Mouse (Mus musculus) intestine, embryonic 14.5 days (tissue): ENCODE data around the gene BC028528. TPM values are rescaled to one million over a fixed set of nuclear protein-coding genes. Genes with fewer than 3 reads are reported as not detected.

Experiments
- ATAC-seq: fragments of 200-750 bp; cut with Nextera tagmentation; replicated peaks from 2 replicates; pipeline ENCODE4 v1.8.0; 2017; ENCODE audit warnings: low read depth, moderate number of reproducible peaks, moderate TSS enrichment, moderate library complexity; ENCODE audit not compliant: low FRiP score, low TSS enrichment
- DNase-seq: peaks from one replicate; pipeline ENCODE4 v3.0.0-alpha.2; 2018; ENCODE audit warnings: low spot score
- H3K27ac ChIP-seq: fragments of 300-500 bp; sonication (generic); 2 replicates; pipeline ENCODE4 v1.5.1; 2014; ENCODE audit warnings: low read depth, mild to moderate bottlenecking, control low read depth
- H3K27me3 ChIP-seq: fragments of 300-500 bp; sonication (generic); replicated peaks from 2 replicates; pipeline ENCODE4 v1.6.1; 2014; ENCODE audit warnings: low read length, control low read depth; ENCODE audit not compliant: control insufficient read depth, insufficient read depth
- H3K36me3 ChIP-seq: fragments of 300-500 bp; sonication (generic); 2 replicates; pipeline ENCODE4 v1.6.1; 2014; ENCODE audit warnings: low read length, control low read depth; ENCODE audit not compliant: control insufficient read depth, insufficient read depth
- H3K4me1 ChIP-seq: fragments of 300-500 bp; sonication (generic); replicated peaks from 2 replicates; pipeline ENCODE4 v1.6.1; 2014; ENCODE audit warnings: low read length, control low read depth, mixed read lengths; ENCODE audit not compliant: control insufficient read depth, insufficient read depth
- H3K4me2 ChIP-seq: fragments of 300-500 bp; sonication (generic); 2 replicates; pipeline ENCODE4 v1.6.1; 2014; ENCODE audit warnings: low read length
- H3K4me3 ChIP-seq: fragments of 300-500 bp; sonication (generic); 2 replicates; pipeline ENCODE4 v1.5.1; 2014; ENCODE audit warnings: low read depth, low read length, control low read depth, mixed read lengths
- H3K9ac ChIP-seq: fragments of 300-500 bp; sonication (generic); 2 replicates; pipeline ENCODE4 v1.6.1; 2014; ENCODE audit warnings: mild to moderate bottlenecking, low read length
- H3K9me3 ChIP-seq: fragments of 300-500 bp; sonication (generic); 2 replicates; pipeline ENCODE4 v1.6.1; 2016; ENCODE audit warnings: low read length, control low read depth; ENCODE audit not compliant: control insufficient read depth
- WGBS: fragments of 180-500 bp; shearing (Covaris S2); extraction: QIAGEN DNeasy Blood & Tissue Kit; methylation state at CpG from one replicate; pipeline ENCODE4 v1.1.7; 2014; 5-methylcytosine and 5-hydroxymethylcytosine counted together
- polyA plus RNA-seq: library from polyadenylated mRNA; unstranded; fragments of >200 nt; fragmentation: Nextera tagmentation; extraction: Ambion mirVana; gene quantifications from 2 replicates; pipeline ENCODE4 v1.2.1, GENCODE M21; 2014

The BC028528 gene
- polyA plus RNA-seq, 1 experiment from 2014 or later = 20.8 TPM

GRCm38 (mm10) chr3:95839250-95839649, 52.6 kb downstream of the BC028528 start:
- no peaks in the 10 kb centered on the region for H3K9me3 ChIP-seq
- H3K27me3 ChIP-seq = no peaks in the 10 kb centered on the region
- ATAC-seq (no peak), DNase-seq (no peak)
- H3K4me3 ChIP-seq = no peak overlapping the region
- H3K36me3 ChIP-seq = peaks cover 90% of the 10 kb centered on the region
- no peak overlapping the region for H3K27ac ChIP-seq
- no peak overlapping the region for H3K9ac ChIP-seq
- WGBS = 92% methylated on average over 2 of the region's 2 CpGs
- H3K4me1 ChIP-seq = no peaks in the 10 kb centered on the region
- H3K4me2 ChIP-seq = no peak overlapping the region

Other genes with a start within 250 kb of the BC028528 start
- 49.8 and 57.5 TPM in 2 replicates for gene Mcl1, start 233.2 kb downstream of the BC028528 start, polyA plus RNA-seq
- gene Adamtsl4, start 204.1 kb downstream of the BC028528 start, polyA plus RNA-seq = 1.2 and 2.6 TPM in 2 replicates
- gene Ecm1, start 152.4 kb downstream of the BC028528 start, polyA plus RNA-seq = 23.2 and 26.3 TPM in 2 replicates
- 55.4 and 55.8 TPM in 2 replicates for gene Tars2, start 131.8 kb downstream of the BC028528 start, polyA plus RNA-seq
- 19.8 and 21.2 TPM in 2 replicates for gene Rprd2, start 73.1 kb downstream of the BC028528 start, polyA plus RNA-seq
- 50.3 and 54.0 TPM in 2 replicates for gene Prpf3, start 36.1 kb downstream of the BC028528 start, polyA plus RNA-seq
- gene Mrps21, start 20.5 kb downstream of the BC028528 start, polyA plus RNA-seq = 342 and 343 TPM in 2 replicates
- 6.7 and 7.9 TPM in 2 replicates for gene Ciart, start 9.8 kb downstream of the BC028528 start, polyA plus RNA-seq
- 40.4 and 44.1 TPM in 2 replicates for gene Aph1a, start 2.0 kb upstream of the BC028528 start, polyA plus RNA-seq
- 2.7 and 4.3 TPM in 2 replicates for gene Car14, start 12.7 kb upstream of the BC028528 start, polyA plus RNA-seq
- 54.3 and 61.2 TPM in 2 replicates for gene Anp32e, start 37.2 kb upstream of the BC028528 start, polyA plus RNA-seq
- 33.3 and 35.0 TPM in 2 replicates for gene Plekho1, start 104.0 kb upstream of the BC028528 start, polyA plus RNA-seq
- gene Vps45, start 166.5 kb upstream of the BC028528 start, polyA plus RNA-seq = 20.6 and 25.8 TPM in 2 replicates
- 14.0 and 14.8 TPM in 2 replicates for gene Otud7b, start 212.5 kb upstream of the BC028528 start, polyA plus RNA-seq